Mouse (Mus musculus): ENCODE results near the gene Cyp3a13. TPM values are rescaled to one million over a fixed set of nuclear protein-coding genes. Genes with fewer than 3 reads are reported as not detected.
"Not testable (repeated sequence)": the region's sequence is repeated elsewhere in the genome, so short reads cannot be mapped to it uniquely, and the experiment has no call there.

Cyp3a13 gene
- polyA plus RNA-seq, 1 experiment from 2014 or later = 0.14 TPM

DNA sequence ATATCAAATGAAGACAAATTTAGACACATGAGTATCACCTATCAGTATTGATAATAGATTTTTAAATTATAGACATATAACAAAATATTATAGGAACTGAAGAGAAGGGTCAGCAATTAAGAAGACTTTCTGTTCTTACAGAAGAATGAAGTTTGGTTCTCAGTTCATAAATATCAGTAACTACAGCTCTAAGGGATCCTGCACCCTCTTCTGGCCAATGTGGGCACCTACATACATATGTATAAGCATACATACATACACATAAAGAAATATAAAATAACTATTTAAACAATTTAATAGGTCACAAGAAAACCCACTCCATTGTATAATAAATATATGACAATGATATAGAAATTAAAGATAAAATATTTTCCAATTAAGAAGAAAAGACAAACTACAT lies 6.9 kb downstream of the Cyp3a13 start:
- no peaks in the 10 kb centered on the region for H3K9me3 ChIP-seq
- H3K4me1 ChIP-seq = no peaks in the 10 kb centered on the region
- no peak overlapping the region for H3K27ac ChIP-seq
- no peak overlapping the region for H3K4me3 ChIP-seq
- no peaks in the 10 kb centered on the region for H3K36me3 ChIP-seq
- H3K27me3 ChIP-seq (ENCODE audit: insufficient read depth, poor library complexity, severe bottlenecking) = no peaks in the 10 kb centered on the region
- DNase-seq (ENCODE audit: low spot score) = no peak

DNA sequence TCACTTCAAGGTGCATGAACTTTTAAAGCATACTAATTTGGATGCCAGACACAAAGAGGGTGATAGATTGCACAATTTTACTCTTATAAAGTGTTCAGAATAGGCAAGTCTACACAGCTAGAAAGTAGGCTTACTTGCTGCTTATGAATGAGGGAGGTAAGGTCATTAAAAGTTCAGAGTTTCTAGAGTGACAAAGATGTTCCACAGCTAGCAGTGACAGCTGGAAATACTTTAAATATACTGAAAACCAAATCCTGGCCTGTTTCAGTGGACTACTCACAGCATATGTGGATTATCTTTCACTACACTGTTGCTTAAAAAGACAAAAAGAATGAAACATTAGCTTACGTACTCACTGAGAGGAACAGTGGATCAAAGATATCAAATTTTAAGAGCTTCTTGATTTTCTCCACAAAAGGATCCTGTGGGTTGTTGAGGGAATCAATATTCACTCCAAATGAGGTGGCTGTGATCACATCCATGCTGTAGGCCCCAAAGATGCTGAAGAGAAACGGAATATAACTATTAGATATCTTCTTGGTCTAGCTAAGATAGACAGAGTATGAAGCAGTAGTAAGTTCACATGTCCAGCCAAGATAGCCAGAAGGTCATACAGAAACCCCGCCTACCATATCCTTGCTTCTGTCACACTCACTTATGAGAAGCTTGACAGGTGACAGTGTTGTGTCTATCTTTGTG lies 11.7 kb downstream of the Cyp3a13 start:
- H3K4me3 ChIP-seq = no peak overlapping the region
- no peaks in the 10 kb centered on the region for H3K27me3 ChIP-seq (ENCODE audit: insufficient read depth, poor library complexity, severe bottlenecking)
- H3K36me3 ChIP-seq = no peaks in the 10 kb centered on the region
- WGBS = 83% methylated on average over 3 of the region's 3 CpGs
- H3K9me3 ChIP-seq = no peaks in the 10 kb centered on the region
- DNase-seq (ENCODE audit: low spot score) = no peak
- no peak overlapping the region for H3K27ac ChIP-seq
- H3K4me1 ChIP-seq = no peaks in the 10 kb centered on the region

DNA sequence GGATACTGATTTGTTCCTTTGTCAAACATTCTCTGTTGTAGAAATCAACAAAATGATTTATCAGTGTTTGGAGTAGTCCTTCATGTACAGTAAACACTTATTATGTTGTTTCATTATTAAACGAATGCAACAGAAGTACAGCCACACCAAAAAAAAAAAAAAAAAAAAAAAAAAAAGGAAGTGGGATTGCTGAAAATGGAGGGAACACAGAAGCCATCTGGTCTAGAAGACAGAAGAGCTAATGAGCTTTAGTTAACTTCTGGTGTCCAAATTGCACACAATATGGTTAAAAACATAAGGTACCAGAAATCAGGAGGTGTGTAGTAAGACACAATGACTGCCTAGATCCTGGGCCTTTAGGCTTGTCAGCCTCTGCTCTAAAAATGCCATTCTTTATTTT lies 23.6 kb downstream of the Cyp3a13 start:
- WGBS = 68% methylated on average over 1 of the region's 1 CpGs
- no peaks in the 10 kb centered on the region for H3K9me3 ChIP-seq
- DNase-seq (ENCODE audit: low spot score) = no peak
- no peak overlapping the region for H3K4me3 ChIP-seq
- no peaks in the 10 kb centered on the region for H3K4me1 ChIP-seq
- H3K27ac ChIP-seq = no peak overlapping the region
- no peaks in the 10 kb centered on the region for H3K36me3 ChIP-seq
- H3K27me3 ChIP-seq (ENCODE audit: insufficient read depth, poor library complexity, severe bottlenecking) = no peaks in the 10 kb centered on the region

DNA sequence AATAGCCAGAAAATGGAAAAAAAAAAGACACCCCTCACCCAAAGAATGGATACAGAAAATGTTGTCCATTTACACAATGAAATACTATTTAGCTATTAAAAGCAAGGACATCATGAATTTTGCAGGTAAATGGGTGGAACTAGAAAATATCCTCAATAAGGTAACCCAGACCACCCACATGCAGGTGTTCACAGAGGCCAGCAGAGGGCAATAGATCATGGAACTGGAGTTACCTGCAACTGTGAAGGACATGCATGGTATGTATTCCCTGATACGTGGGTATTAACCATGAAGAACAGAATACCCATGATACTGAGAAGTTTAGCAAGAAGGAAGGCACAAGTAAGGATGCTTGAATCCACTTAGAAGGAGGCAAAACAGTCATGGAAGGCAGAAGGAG lies 28.5 kb downstream of the Cyp3a13 start:
- WGBS = 56% methylated on average over 1 of the region's 1 CpGs
- DNase-seq (ENCODE audit: low spot score) = no peak
- Histone ChIP-seq H3K27me3 (ENCODE audit: insufficient read depth, poor library complexity, severe bottlenecking) (no peaks in the 10 kb centered on the region), H3K4me1 (no peaks in the 10 kb centered on the region), H3K4me3 (no peak overlapping the region), H3K36me3 (no peaks in the 10 kb centered on the region), H3K9me3 (no peaks in the 10 kb centered on the region), H3K27ac (no peak overlapping the region)

DNA sequence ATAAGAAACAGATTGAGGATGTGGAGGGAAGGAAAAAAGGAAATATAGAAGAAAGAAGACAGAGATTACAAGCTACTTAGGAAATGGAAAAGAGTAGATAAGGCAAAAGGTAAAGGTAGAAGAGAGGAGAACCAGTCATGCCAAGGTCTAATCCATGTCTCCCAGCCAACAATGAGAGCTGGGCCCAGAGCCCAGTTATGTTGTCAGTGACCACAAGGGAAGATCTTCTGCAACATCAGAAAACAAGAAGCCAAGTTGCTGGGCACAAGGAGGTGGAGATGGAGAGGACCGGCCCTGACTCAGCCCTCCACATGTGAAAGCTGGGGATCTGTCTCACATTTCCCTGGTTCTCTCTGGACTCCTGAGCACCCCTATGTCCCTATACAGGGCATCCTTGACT lies 33.8 kb downstream of the Cyp3a13 start:
- H3K9me3 ChIP-seq = no peaks in the 10 kb centered on the region
- no peak for DNase-seq (ENCODE audit: low spot score)
- H3K4me1 ChIP-seq = peaks cover 4% of the 10 kb centered on the region; the same call in 1 of the 2 replicates
- no peak overlapping the region for H3K27ac ChIP-seq
- WGBS = 92% methylated on average over 1 of the region's 1 CpGs
- H3K4me3 ChIP-seq = no peak overlapping the region
- no peaks in the 10 kb centered on the region for H3K36me3 ChIP-seq
- H3K27me3 ChIP-seq (ENCODE audit: insufficient read depth, poor library complexity, severe bottlenecking) = no peaks in the 10 kb centered on the region

DNA sequence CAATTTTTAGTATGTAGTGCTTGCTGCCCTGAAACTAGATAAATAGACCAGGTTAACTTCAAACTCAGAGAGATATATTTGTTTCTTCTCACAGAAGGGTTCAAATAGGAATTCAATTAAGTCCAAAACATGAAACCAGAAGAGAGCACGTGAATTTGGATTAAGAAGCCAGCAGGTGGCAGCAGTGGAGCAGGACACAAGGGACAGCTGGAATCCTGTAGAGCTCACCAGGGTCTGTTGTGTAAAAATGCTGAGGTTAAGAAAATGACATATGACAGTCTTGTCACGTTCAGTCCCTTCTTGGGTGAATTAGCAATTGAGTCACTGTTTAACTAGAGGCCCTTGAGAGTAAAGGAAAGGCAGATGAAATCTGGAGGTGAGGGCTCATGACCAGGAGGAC lies 35.5 kb downstream of the Cyp3a13 start:
- Histone ChIP-seq H3K4me3 (no peak overlapping the region), H3K27me3 (ENCODE audit: insufficient read depth, poor library complexity, severe bottlenecking) (no peaks in the 10 kb centered on the region), H3K9me3 (no peaks in the 10 kb centered on the region), H3K36me3 (no peaks in the 10 kb centered on the region), H3K27ac (no peak overlapping the region), H3K4me1 (peaks cover 4% of the 10 kb centered on the region; the same call in 1 of the 2 replicates)
- WGBS = 20% methylated on average over 2 of the region's 2 CpGs
- DNase-seq (ENCODE audit: low spot score) = no peak

DNA sequence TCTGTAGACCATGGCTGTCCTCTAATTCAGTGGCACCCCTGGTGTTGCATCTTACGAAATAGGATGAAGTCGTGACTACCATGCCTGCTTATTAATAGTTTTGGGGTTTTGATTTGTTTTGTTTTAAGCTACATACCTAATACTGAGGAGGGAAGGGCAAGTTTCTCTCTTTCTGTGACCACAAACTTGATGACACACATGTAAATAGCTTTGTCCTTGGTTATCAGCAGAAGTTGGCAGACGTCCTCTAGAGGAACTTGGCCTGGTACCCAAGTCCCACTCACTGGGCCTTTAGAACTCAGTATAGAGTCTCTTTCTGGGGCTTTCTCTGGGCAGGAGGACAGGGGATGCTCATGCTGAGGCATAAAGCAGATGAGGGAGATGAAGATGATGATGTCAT lies 38.1 kb downstream of the Cyp3a13 start:
- no peaks in the 10 kb centered on the region for H3K36me3 ChIP-seq
- no peak overlapping the region for H3K27ac ChIP-seq
- no peak overlapping the region for H3K4me3 ChIP-seq
- peaks cover 4% of the 10 kb centered on the region; the same call in 1 of the 2 replicates for H3K4me1 ChIP-seq
- DNase-seq (ENCODE audit: low spot score) = no peak
- no peaks in the 10 kb centered on the region for H3K27me3 ChIP-seq (ENCODE audit: insufficient read depth, poor library complexity, severe bottlenecking)
- H3K9me3 ChIP-seq = no peaks in the 10 kb centered on the region
- WGBS = 80% methylated on average over 3 of the region's 3 CpGs

DNA sequence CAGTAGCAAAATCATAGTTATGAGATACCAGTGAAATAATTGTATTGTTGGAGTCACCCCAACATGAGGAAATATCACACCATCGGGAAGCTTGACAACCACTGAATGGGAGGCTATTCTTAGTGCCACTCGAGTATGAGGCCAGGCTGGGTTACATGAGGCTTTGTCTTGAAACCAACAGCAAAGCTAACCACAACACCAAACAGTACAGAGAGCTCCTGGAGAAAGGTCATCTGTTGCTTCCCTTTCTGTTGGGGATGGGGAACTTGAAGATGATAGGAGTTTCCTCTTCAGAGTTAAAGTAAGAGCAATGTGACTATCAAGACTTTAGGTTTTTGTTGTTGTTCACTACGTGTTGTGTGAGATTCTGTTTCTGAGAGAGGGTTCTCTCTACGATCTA lies 38.5 kb downstream of the Cyp3a13 start:
- H3K27me3 ChIP-seq (ENCODE audit: insufficient read depth, poor library complexity, severe bottlenecking) = no peaks in the 10 kb centered on the region
- H3K4me1 ChIP-seq = peaks cover 4% of the 10 kb centered on the region; the same call in 1 of the 2 replicates
- WGBS = 76% methylated on average over 4 of the region's 4 CpGs
- H3K9me3 ChIP-seq = no peaks in the 10 kb centered on the region
- no peaks in the 10 kb centered on the region for H3K36me3 ChIP-seq
- no peak for DNase-seq (ENCODE audit: low spot score)
- no peak overlapping the region for H3K27ac ChIP-seq
- no peak overlapping the region for H3K4me3 ChIP-seq

DNA sequence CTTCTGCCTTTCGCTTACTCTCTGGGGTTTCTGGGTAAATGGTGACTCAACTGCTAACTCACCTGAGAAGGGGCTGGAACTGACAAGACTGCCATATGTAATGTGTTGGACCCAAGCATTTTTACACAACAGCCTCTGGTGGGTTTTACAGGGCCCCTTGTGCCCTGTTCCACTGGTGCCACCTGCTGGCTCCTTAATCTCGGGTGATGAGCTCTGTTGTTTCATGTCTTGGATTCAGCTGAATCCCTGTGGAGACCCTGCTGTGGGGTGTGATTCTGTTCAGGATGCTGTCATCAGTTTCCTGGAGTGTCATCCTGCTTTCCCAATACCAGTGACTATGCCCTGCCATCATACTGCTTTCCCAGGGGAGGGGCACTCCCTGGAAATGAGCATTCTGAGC lies 43.6 kb downstream of the Cyp3a13 start:
- Histone ChIP-seq H3K4me1 (no peaks in the 10 kb centered on the region), H3K4me3 (no peak overlapping the region), H3K27me3 (ENCODE audit: insufficient read depth, poor library complexity, severe bottlenecking) (no peaks in the 10 kb centered on the region), H3K36me3 (no peaks in the 10 kb centered on the region), H3K27ac (no peak overlapping the region), H3K9me3 (no peaks in the 10 kb centered on the region)
- DNase-seq (ENCODE audit: low spot score) = no peak
- WGBS = 42% methylated on average over 2 of the region's 2 CpGs

DNA sequence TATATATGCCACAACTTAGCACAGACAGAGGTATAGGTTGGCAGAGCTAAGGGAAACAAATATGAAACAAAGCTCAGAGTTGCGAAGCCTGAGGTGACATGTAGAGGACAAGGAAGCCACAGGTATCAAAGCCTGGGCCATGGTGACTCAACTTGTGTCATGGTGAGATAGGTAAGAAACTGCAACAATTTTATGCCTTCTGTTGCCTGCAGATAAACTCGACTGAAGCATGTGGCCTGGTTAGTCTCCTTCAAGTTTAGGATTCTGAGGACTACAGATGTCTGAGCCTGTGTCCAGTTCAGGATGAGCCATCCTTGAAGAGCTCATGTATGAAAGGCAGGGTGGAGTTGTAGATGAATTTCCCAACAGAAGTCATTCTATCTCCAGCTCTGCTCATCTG lies 46.4 kb downstream of the Cyp3a13 start:
- no peaks in the 10 kb centered on the region for H3K9me3 ChIP-seq
- no peak overlapping the region for H3K4me3 ChIP-seq
- 72% methylated on average over 2 of the region's 2 CpGs for WGBS
- 0 out of 2 replicates have a peak, but pooled peaks cover 3% of the 10 kb centered on the region for H3K4me1 ChIP-seq
- no peaks in the 10 kb centered on the region for H3K36me3 ChIP-seq
- H3K27me3 ChIP-seq (ENCODE audit: insufficient read depth, poor library complexity, severe bottlenecking) = no peaks in the 10 kb centered on the region
- DNase-seq (ENCODE audit: low spot score) = no peak
- no peak overlapping the region for H3K27ac ChIP-seq

DNA sequence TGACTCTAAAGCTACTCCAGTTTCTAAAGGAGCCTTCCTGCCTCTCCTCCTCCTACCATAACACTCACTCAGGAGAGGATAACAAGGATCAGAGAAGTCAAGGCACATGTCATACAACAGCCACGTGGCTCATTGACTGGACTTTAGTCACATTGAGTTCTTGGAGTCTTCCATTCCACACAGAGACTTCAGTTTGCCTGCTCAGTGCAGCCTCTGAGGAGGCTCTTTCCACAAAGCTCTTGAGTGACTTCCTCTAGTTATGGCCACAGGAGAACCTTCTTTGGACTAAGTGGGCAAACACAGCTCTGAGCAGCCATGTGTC lies 49.1 kb downstream of the Cyp3a13 start:
- H3K27ac ChIP-seq; H3K9me3 ChIP-seq; H3K36me3 ChIP-seq; H3K27me3 ChIP-seq (ENCODE audit: insufficient read depth, poor library complexity, severe bottlenecking); H3K4me3 ChIP-seq; H3K4me1 ChIP-seq: not testable (repeated sequence)
- 33% methylated on average over 1 of the region's 1 CpGs for WGBS
- DNase-seq (ENCODE audit: low spot score) = peak; percentile 46

DNA sequence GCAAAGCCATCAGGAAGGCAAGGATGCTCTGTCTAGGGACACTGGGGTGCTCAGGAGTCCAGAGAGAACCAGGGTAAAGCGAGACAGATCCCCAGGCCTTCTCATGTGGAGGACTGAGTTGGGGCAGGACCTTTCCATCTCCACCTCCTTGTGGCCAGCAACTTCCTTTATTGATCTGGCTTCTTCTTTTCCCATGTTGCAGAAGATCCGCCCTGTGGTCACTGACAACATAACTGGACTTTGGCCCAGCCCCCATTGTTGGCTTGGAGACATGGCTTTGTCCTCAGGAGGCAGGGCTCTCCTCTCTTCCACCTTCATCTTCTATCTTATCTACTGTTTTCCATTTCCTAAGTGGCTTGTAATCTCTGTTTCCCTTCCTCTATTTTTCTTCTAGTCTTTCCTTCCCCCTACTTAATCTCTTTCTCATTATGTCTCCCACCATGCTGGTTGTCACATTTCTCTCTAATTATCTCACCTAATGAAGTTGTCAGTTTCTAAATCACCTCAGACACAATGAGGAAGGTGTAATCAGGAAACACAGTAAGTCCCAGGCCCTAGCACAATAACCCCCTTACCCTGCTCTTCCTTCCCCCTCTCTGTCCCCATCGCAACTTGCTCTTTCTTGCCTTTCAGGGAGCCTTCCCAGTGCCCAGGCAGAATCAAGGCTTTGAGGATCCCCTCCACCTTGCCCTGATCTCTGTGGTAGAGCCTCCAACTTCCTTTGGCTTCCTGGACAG lies 49.6 kb downstream of the Cyp3a13 start, which contains the start of gene Pilrb2:
TSS of gene Pilrb2 (minus strand) at position 172 of the 737 bp plus-strand sequence.
- H3K27me3 ChIP-seq (ENCODE audit: insufficient read depth, poor library complexity, severe bottlenecking); H3K9me3 ChIP-seq; H3K27ac ChIP-seq; H3K36me3 ChIP-seq; H3K4me1 ChIP-seq; H3K4me3 ChIP-seq: not testable (repeated sequence)
- 50% methylated on average over 3 of the region's 3 CpGs for WGBS
- DNase-seq (ENCODE audit: low spot score) = peak; percentile 66

DNA sequence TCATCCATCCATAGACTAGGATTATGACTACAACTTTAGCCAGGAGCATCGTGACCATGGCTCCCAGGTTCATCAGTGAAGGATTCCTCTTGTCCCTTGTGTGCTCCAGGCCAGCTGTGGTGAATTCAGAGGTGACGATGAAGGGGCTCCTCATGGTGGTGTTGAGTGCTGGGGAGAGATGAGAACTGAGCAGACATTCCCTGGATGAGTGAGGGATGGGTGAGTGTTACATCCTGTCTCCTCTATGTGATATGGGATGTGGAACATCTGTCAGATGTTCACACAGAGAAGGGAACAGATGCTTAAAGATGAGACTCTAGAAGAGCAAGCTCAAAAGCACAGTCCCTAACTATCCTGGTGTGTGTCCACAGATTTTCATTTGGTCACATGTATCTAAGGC lies 52.8 kb downstream of the Cyp3a13 start:
- not testable (repeated sequence) for H3K4me1 ChIP-seq; H3K27me3 ChIP-seq (ENCODE audit: insufficient read depth, poor library complexity, severe bottlenecking); H3K9me3 ChIP-seq; H3K4me3 ChIP-seq; H3K27ac ChIP-seq; H3K36me3 ChIP-seq
- 53% methylated on average over 2 of the region's 2 CpGs for WGBS
- peak; percentile 3 for DNase-seq (ENCODE audit: low spot score)

DNA sequence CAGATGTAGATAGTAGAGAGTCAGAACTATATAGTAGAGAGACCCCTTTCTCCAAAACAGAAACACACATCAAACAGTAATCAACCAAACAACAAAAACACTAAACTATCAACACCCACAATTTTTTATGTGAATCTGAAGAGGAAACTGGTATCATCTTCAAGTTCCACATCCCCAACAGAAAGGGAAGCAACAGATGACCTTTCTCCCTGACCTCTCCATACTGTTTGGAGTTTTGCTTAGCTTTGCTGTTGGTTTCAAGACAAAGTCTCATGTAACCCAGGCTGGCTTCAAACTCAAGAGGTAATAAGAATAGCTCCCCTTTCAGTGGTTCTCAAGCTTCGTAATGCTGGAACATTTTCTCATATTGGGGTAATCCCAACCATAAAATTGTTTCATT lies 57.4 kb downstream of the Cyp3a13 start:
- DNase-seq (ENCODE audit: low spot score); H3K9me3 ChIP-seq; H3K36me3 ChIP-seq; H3K27ac ChIP-seq; H3K4me1 ChIP-seq; H3K4me3 ChIP-seq; H3K27me3 ChIP-seq (ENCODE audit: insufficient read depth, poor library complexity, severe bottlenecking): not testable (repeated sequence)
- 85% methylated on average over 1 of the region's 1 CpGs for WGBS
